Mouse (Mus musculus): ENCODE measurements around the gene Rps6kb2.

- no peak for TF ChIP-seq ZC3H11A (IDR thresholded peaks at IDR 0.05; ENCODE audit: borderline replicate concordance, low read depth, low read length)
- no peak for TF ChIP-seq MAFK (IDR thresholded peaks at IDR 0.05; ENCODE audit: insufficient read depth, low read depth, low read length)
- no peak for TF ChIP-seq CHD2 (IDR thresholded peaks at IDR 0.05; ENCODE audit: low read depth, low read length)
These were observed 9.9 kb downstream of the Rps6kb2 start, which contains the start of gene Ptprcap for GRCm38 (mm10) chr19:4153232-4153654.
